Mouse (Mus musculus) brain, embryonic 14.5 days (tissue): Measurements from ENCODE around the gene Htt. TPM values are rescaled to one million over a fixed set of nuclear protein-coding genes. Genes with fewer than 3 reads are reported as not detected.
"Not testable (repeated sequence)": the region's sequence is repeated elsewhere in the genome, so short reads cannot be mapped to it uniquely, and the experiment has no call there.

Experiments used
- DNase-seq: peaks from one replicate; pipeline ENCODE4 v3.0.0-alpha.2; 2011; ENCODE audit warnings: low read depth
- CTCF ChIP-seq: fragments of 200-500 bp; IDR thresholded peaks from 2 replicates; pipeline ENCODE4 v1.5.1; 2012; ENCODE audit warnings: inconsistent platforms, mild to moderate bottlenecking, moderate library complexity, borderline replicate concordance; ENCODE audit not compliant: insufficient read depth, insufficient read length; ENCODE audit errors: extremely low read depth
- POLR2A ChIP-seq: fragments of 200-500 bp; IDR thresholded peaks from 2 replicates; pipeline ENCODE4 v1.6.1; 2012; ENCODE audit warnings: mild to moderate bottlenecking, inconsistent platforms, borderline replicate concordance; ENCODE audit not compliant: poor library complexity, insufficient read depth, insufficient read length, severe bottlenecking; ENCODE audit errors: extremely low read depth
- polyA plus RNA-seq: library from polyadenylated mRNA; depleted of rRNA; stranded (reverse); fragments of >200 nt; gene quantifications from 2 replicates; pipeline ENCODE4 v1.2.3, GENCODE M21; 2012; rRNA removed

Gene Htt
- polyA plus RNA-seq = 28.2 and 32.2 TPM in 2 replicates

DNA sequence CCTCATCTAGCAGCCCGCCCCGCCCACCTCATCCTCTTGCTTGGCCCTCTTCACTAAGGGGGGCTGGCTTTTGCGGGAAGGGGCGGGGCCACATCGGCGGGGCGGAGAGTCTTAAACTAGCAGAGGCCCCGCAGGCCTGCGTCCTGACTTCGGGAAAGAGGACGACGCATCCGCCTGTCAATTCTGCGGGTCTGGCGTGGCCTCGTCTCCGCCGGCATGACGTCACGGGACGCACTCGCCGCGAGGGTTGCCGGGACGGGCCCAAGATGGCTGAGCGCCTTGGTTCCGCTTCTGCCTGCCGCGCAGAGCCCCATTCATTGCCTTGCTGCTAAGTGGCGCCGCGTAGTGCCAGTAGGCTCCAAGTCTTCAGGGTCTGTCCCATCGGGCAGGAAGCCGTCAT lies at the start of gene Htt:
Gene Htt (plus strand): TSS at position 232 of the 400 bp plus-strand sequence.
- DNase-seq = peak; percentile 99
- TF ChIP-seq CTCF = no peak
- peak; percentile 92 for TF ChIP-seq POLR2A

- DNase-seq = not testable (repeated sequence)
Measured at GRCm38 (mm10) chr5:34714371-34714770, 47.2 kb upstream of the Htt start.

- TF ChIP-seq POLR2A (no peak), CTCF (no peak)
- no peak for DNase-seq
Measured at GRCm38 (mm10) chr5:34714816-34715215, 46.7 kb upstream of the Htt start.

- DNase-seq = peak; percentile 55
- TF ChIP-seq POLR2A (no peak), CTCF (no peak)
Measured at GRCm38 (mm10) chr5:34729141-34729540, 32.4 kb upstream of the Htt start.

- no peak for DNase-seq
- TF ChIP-seq CTCF (no peak), POLR2A (no peak)
Measured at GRCm38 (mm10) chr5:34730255-34730654, 31.3 kb upstream of the Htt start.

- TF ChIP-seq POLR2A (no peak), CTCF (0 out of 2 replicates have a peak, but pooled peaks have one; percentile 2)
- DNase-seq = no peak
Measured at GRCm38 (mm10) chr5:34751477-34751876, 10.1 kb upstream of the Htt start.

DNA sequence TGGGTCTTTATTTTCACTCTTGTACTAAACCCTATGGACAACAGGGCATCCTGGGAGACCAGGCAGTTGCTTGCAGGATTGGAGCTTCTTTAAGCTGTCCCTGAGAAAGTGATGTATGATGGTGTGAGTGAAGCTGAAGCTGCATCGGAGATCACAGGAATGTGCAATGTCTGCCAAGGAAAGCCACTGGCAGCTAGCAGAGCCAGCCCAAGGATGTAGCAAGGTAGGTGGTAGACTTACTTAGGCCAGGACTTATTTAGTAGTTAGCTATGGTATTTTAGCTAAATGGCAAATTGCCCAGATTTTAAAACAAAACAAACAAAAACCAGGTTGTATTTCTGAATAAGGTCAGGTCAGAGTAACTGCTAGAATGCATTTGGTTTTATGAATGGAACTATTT lies 2.8 kb upstream of the Htt start:
- TF ChIP-seq CTCF (no peak), POLR2A (no peak)
- DNase-seq = no peak

DNA sequence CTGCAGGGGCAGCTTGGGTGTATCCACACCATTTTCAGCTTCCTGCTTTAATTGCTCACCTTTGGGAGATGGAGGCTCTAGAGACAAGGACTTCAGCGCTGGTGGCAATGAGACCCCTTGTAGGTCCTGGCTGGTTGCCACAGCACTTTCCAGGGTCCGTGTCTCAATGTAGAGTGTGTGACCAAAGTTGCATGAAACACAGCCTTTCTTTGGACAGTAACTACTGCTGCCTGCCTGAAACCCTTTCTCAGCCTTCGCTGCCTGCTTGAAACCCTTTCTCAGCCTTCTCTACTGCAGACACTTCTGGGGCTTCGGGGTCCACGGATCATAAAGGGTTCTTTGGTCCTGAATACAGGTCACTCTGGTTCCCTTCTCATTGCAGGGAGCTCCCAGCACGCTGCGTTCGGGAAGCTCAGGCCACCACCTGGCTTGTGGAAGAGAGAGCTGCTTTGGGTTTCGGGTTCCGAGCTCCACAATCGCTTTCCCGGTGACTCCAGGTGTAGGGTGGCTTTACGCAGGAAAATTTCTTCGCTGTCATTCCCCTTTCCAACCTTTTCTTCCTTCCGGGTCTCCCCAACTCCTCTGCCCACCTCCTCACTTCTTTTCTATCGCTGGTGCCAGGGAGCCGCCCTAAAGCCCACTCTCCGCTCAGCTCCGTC lies 561 bp upstream of the Htt start:
- TF ChIP-seq CTCF (no peak), POLR2A (no peak)
- DNase-seq = no peak

- TF ChIP-seq CTCF (no peak), POLR2A (no peak)
Measured at GRCm38 (mm10) chr5:34761934-34762611, 533 bp downstream of the Htt start.

DNA sequence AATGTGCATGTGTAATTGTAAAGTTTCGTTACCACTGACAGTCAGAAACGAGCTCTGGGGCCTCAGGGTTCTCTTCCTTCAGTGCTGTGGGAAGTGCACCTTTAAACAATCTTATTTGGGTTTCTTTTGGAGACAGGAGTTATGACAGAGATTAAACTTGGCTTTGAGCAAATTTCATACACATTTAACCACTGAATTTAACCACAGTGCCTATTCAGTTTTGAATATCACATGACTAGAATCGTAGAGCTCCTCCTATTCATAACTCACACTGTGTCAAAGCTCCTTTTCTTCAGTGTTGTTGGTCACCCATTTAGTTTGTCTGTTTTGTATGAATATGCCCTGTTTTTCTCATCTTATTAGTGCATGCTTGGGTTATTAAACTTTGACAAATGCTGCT lies 10.3 kb downstream of the Htt start:
- no peak for DNase-seq
- TF ChIP-seq CTCF (no peak), POLR2A (no peak)

More at GRCm38 (mm10) chr5:34761934-34762611, 533 bp downstream of the Htt start:
- peak; percentile 57 for DNase-seq

GRCm38 (mm10) chr5:34772696-34773245 lies 11.2 kb downstream of the Htt start:
- TF ChIP-seq CTCF (no peak), POLR2A (no peak)
- DNase-seq = no peak

- no peak for DNase-seq
- TF ChIP-seq CTCF = no peak
- no peak for TF ChIP-seq POLR2A
Measured at GRCm38 (mm10) chr5:34773392-34773791, 11.9 kb downstream of the Htt start.
